Mouse (Mus musculus) T-helper 17 cell (primary cell): ENCODE measurements around the gene Scg3.

Source experiments
- in situ Hi-C, 2 experiments: fragments of 300-600 bp; cut with MboI, MseI; formaldehyde crosslinking; loops; 1 replicate in 1 of 2; 2 replicates in 1 of 2; pipeline ENCODE4 v1.15.1; 2025; ENCODE audit warnings: high pct_unique_total_duplicates in 2 of 2

The Scg3 gene

GRCm38 (mm10) chr9:75626308-75626604 lies 57.6 kb downstream of the Scg3 start:
- in situ Hi-C loops = no loop called here

- in situ Hi-C loops = no loop called here
These were observed 58.1 kb downstream of the Scg3 start, which contains the start of gene Lysmd2 for GRCm38 (mm10) chr9:75625556-75626307. Gene Lysmd2, plus strand, starts transcription at chr9:75625741.

- in situ Hi-C loops = no loop called here
These were observed 58.8 kb downstream of the Scg3 start for GRCm38 (mm10) chr9:75624983-75625555.

GRCm38 (mm10) chr9:75621428-75621827 lies 62.4 kb downstream of the Scg3 start:
- in situ Hi-C loops = no loop called here

GRCm38 (mm10) chr9:75619761-75620160 lies 64.1 kb downstream of the Scg3 start:
- in situ Hi-C loops = loop anchor here in 1 of 2 experiments (10.0 kb wide), 1 partner anchor 1435 kb away; no protein-coding TSS in a partner anchor

GRCm38 (mm10) chr9:75618836-75619400 lies 64.9 kb downstream of the Scg3 start:
- in situ Hi-C loops = loop anchor here in 1 of 2 experiments (10.0 kb wide), 1 partner anchor 1434 kb away; no protein-coding TSS in a partner anchor

- in situ Hi-C loops = loop anchor here in 1 of 2 experiments (10.0 kb wide), 1 partner anchor 1432 kb away; no protein-coding TSS in a partner anchor
These were observed 67.3 kb downstream of the Scg3 start for GRCm38 (mm10) chr9:75616560-75616959.

GRCm38 (mm10) chr9:75610571-75611493 lies 73.0 kb downstream of the Scg3 start, which contains the start of gene Tmod2:
Gene Tmod2, minus strand, starts transcription at chr9:75611325.
- in situ Hi-C loops = loop anchor here in 1 of 2 experiments (10.0 kb wide), 1 partner anchor 1426 kb away; no protein-coding TSS in a partner anchor

GRCm38 (mm10) chr9:75609965-75610364 lies 73.9 kb downstream of the Scg3 start:
- in situ Hi-C loops = loop anchor here in 1 of 2 experiments (10.0 kb wide), 1 partner anchor 1425 kb away; no protein-coding TSS in a partner anchor

GRCm38 (mm10) chr9:75609505-75609904 lies 74.4 kb downstream of the Scg3 start:
- in situ Hi-C loops = no loop called here

GRCm38 (mm10) chr9:75607496-75607895 lies 76.4 kb downstream of the Scg3 start:
- in situ Hi-C loops = no loop called here

GRCm38 (mm10) chr9:75601510-75601909 lies 82.3 kb downstream of the Scg3 start:
- in situ Hi-C loops = no loop called here

- in situ Hi-C loops = no loop called here
These were observed 83.5 kb downstream of the Scg3 start for GRCm38 (mm10) chr9:75600166-75600934.

- in situ Hi-C loops = no loop called here
These were observed 84.5 kb downstream of the Scg3 start for GRCm38 (mm10) chr9:75599191-75599841.

GRCm38 (mm10) chr9:75597596-75597995 lies 86.3 kb downstream of the Scg3 start:
- in situ Hi-C loops = no loop called here

GRCm38 (mm10) chr9:75597036-75597435 lies 86.8 kb downstream of the Scg3 start:
- in situ Hi-C loops = no loop called here

GRCm38 (mm10) chr9:75593481-75593880 lies 90.4 kb downstream of the Scg3 start:
- in situ Hi-C loops = no loop called here
